In the genomic region with DNA sequence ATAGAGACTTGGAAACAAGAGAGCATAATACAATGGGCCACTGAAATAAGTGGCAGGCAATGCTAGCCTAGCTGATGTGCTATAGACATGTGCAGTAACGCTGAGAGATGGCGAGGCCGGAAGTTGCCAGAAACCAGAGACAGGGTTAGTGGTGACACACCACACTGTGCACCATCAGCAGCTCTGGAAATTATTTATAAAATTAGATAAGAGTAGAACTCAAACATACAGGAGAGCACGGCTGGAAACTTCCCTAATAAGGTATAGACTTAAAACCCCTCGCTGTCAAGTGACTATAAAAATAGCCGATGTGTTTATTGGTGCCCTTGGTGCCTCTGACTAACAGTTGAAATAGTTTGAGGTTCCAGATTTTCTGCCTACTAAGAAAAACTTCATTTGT, we compare ENCODE assay signal across 26 mouse cellular contexts.
A peak's percentile ranks its signal among the peaks of the same experiment; 100 is the strongest.
DNase-seq lines count a peak whose midpoint lies in the region; ATAC-seq and TF ChIP-seq lines count a peak whose summit lies in the region.
"Had no signal": no experiment of that assay in that cellular context is flagged by ENCODE, and none has a peak within 500 bp of the region (broad histone marks: within the 10 kb centered on the region; RNA-seq: fewer than 3 reads in every experiment).

No protein-coding gene starts in this region.

- no peak for TF ChIP-seq POLR2A in heart, adult 2 months (IDR thresholded peaks at IDR 0.05; ENCODE audit: insufficient read depth, low read depth, low read length)

- H3K79me2 ChIP-seq in heart, adult 2 months (replicated peaks; ENCODE audit: control insufficient read depth, insufficient read depth, low read length), result no peaks in the 10 kb centered on the region; the same call in 1 of the 2 replicates

- TF ChIP-seq EP300 in heart, adult 2 months (IDR thresholded peaks at IDR 0.05; ENCODE audit: insufficient read depth, low read depth, low read length), result no peak

- no peak for TF ChIP-seq CTCF in heart, adult 2 months (IDR thresholded peaks at IDR 0.05)

- no peaks in the 10 kb centered on the region for H3K9me3 ChIP-seq in heart, embryonic 13.5 days
- no peaks in the 10 kb centered on the region for H3K9me3 ChIP-seq in heart, embryonic 16.5 days (replicated peaks; ENCODE audit: control insufficient read depth, low read length)
- H3K9me3 ChIP-seq: forebrain, embryonic 10.5 days; forebrain, embryonic 13.5 days; G1E had no signal

- 60% methylated on average over 6 of the region's 6 CpGs for WGBS in heart, adult 2 months
- 36% methylated on average over 6 of the region's 6 CpGs for WGBS in heart, embryonic 13.5 days
- whole genome bisulfite sequencing in heart, embryonic 16.5 days, result 34% methylated on average over 6 of the region's 6 CpGs

- H3K4me2 ChIP-seq in heart, embryonic 13.5 days, result no peak overlapping the region
- no peak overlapping the region for H3K4me2 ChIP-seq in heart, embryonic 16.5 days (ENCODE audit: low read depth, low read length)
- H3K4me2 ChIP-seq: forebrain, embryonic 13.5 days; hindbrain, embryonic 14.5 days had no signal

- H3K36me3 ChIP-seq in heart, adult 2 months (ENCODE audit: control insufficient read depth, insufficient read depth, low read length), result peaks cover 15% of the 10 kb centered on the region
- no peaks in the 10 kb centered on the region for H3K36me3 ChIP-seq in heart, embryonic 13.5 days
- H3K36me3 ChIP-seq in heart, embryonic 16.5 days (ENCODE audit: control insufficient read depth, insufficient read depth), result no peaks in the 10 kb centered on the region
- H3K36me3 ChIP-seq: forebrain, embryonic 10.5 days; G1E had no signal

- H3K4me3 ChIP-seq in heart, adult 2 months, result no peak overlapping the region
- no peak overlapping the region for H3K4me3 ChIP-seq in heart, embryonic 13.5 days
- no peak overlapping the region for H3K4me3 ChIP-seq in heart, embryonic 16.5 days (ENCODE audit: low read length)
- H3K4me3 ChIP-seq: forebrain, embryonic 10.5 days; forebrain, embryonic 13.5 days had no signal

- no peak for ATAC-seq in heart, embryonic 13.5 days (ENCODE audit: extremely low read depth, insufficient number of reproducible peaks, low FRiP score, low TSS enrichment)
- 0 out of 2 replicates have a peak, but pooled peaks have one; percentile 63 for ATAC-seq in heart, embryonic 16.5 days (replicated peaks; ENCODE audit: extremely low read depth, insufficient read depth, low FRiP score)
- ATAC-seq: forebrain, embryonic 13.5 days; forebrain, embryonic 16.5 days; hindbrain, postnatal 0 days; inflammation-experienced regulatory T-cells, adult 6 months; intestine, embryonic 16.5 days; Patski had no signal

- no peak overlapping the region for H3K9ac ChIP-seq in heart, adult 2 months (ENCODE audit: low read depth, low read length)
- H3K9ac ChIP-seq in heart, embryonic 13.5 days, result no peak overlapping the region
- no peak overlapping the region for H3K9ac ChIP-seq in heart, embryonic 16.5 days (ENCODE audit: low read length)
- H3K9ac ChIP-seq: forebrain, embryonic 13.5 days; hindbrain, embryonic 14.5 days had no signal

- peaks cover 2% of the 10 kb centered on the region for H3K4me1 ChIP-seq in heart, adult 2 months (ENCODE audit: control insufficient read depth, insufficient read depth, low read length)
- peaks cover 43% of the 10 kb centered on the region for H3K4me1 ChIP-seq in heart, embryonic 13.5 days
- peaks cover 20% of the 10 kb centered on the region for H3K4me1 ChIP-seq in heart, embryonic 16.5 days (ENCODE audit: control insufficient read depth, insufficient read depth, low read length)

- DNase-seq in heart, adult 2 months, result no peak
- no peak for DNase-seq in heart, adult 18-20 months
- DNase-seq in heart, postnatal 4 days, result no peak
- no peak for DNase-seq in heart, postnatal 36 days
- DNase-seq: adrenal gland, postnatal 10 days; adrenal gland, postnatal 36 days; B cell, adult 2 months; cerebellum, adult 18-20 months; cerebellum, adult 9-10 months; cerebellum, postnatal 14 days; gastrocnemius, postnatal 10 days; gastrocnemius, postnatal 36 days; kidney, adult 18-20 months; kidney, adult 9 months had no signal

- no peaks in the 10 kb centered on the region for H3K27me3 ChIP-seq in heart, adult 2 months (ENCODE audit: control insufficient read depth, insufficient read depth, low read length)
- H3K27me3 ChIP-seq in heart, embryonic 13.5 days (replicated peaks), result no peaks in the 10 kb centered on the region
- no peaks in the 10 kb centered on the region for H3K27me3 ChIP-seq in heart, embryonic 16.5 days (ENCODE audit: control insufficient read depth, insufficient read depth, low read length)
- H3K27me3 ChIP-seq: CH12.LX; forebrain, embryonic 13.5 days; Patski had no signal

- intact Hi-C loops in heart, adult 2 months (cut with DNase I), result no loop called here
- intact Hi-C loops in heart, postnatal 36 days (cut with DNase I), result no loop called here

- peak overlapping the region; percentile 36; the same call in 1 of the 2 replicates for H3K27ac ChIP-seq in heart, adult 2 months
- H3K27ac ChIP-seq in heart, embryonic 13.5 days (replicated peaks), result peak overlapping the region; percentile 79
- peak overlapping the region; percentile 69 for H3K27ac ChIP-seq in heart, embryonic 16.5 days (ENCODE audit: low read length)
- H3K27ac ChIP-seq: forebrain, embryonic 10.5 days; forebrain, embryonic 13.5 days; hindbrain, embryonic 14.5 days; hindbrain, postnatal 0 days had no signal
